Mouse (Mus musculus) liver, embryonic 13.5 days (tissue): Measurements from ENCODE around the gene Gtf3c5. TPM values are rescaled to one million over a fixed set of nuclear protein-coding genes. Genes with fewer than 3 reads are reported as not detected.
A peak's percentile ranks its signal among the peaks of the same experiment; 100 is the strongest.

ENCODE experiments used
- ATAC-seq: fragments of 200-750 bp; cut with Nextera tagmentation; 2 replicates; pipeline ENCODE4 v1.8.0; 2017; ENCODE audit warnings: low read depth, mild to moderate bottlenecking, moderate number of reproducible peaks, moderate library complexity
- DNase-seq: peaks from one replicate; pipeline ENCODE4 v3.0.0; 2022
- H3K27ac ChIP-seq: fragments of 300-500 bp; sonication (generic); 2 replicates; pipeline ENCODE4 v1.5.1; 2015; ENCODE audit warnings: moderate library complexity, mild to moderate bottlenecking, inconsistent platforms
- H3K27me3 ChIP-seq: fragments of 300-500 bp; sonication (generic); 2 replicates; pipeline ENCODE4 v1.6.1; 2015; ENCODE audit warnings: mild to moderate bottlenecking, inconsistent platforms
- H3K36me3 ChIP-seq: fragments of 300-500 bp; sonication (generic); 2 replicates; pipeline ENCODE4 v1.6.1; 2015; ENCODE audit warnings: mild to moderate bottlenecking, inconsistent platforms
- H3K4me1 ChIP-seq: fragments of 300-500 bp; sonication (generic); replicated peaks from 2 replicates; pipeline ENCODE4 v1.6.1; 2015; ENCODE audit warnings: inconsistent platforms
- H3K4me2 ChIP-seq: fragments of 300-500 bp; sonication (generic); 2 replicates; pipeline ENCODE4 v1.6.1; 2015; ENCODE audit warnings: inconsistent platforms, mild to moderate bottlenecking, moderate library complexity
- H3K4me3 ChIP-seq: fragments of 300-500 bp; sonication (generic); replicated peaks from 2 replicates; pipeline ENCODE4 v1.5.1; 2015; ENCODE audit warnings: mild to moderate bottlenecking, inconsistent platforms
- H3K9ac ChIP-seq: fragments of 300-500 bp; sonication (generic); 2 replicates; pipeline ENCODE4 v1.6.1; 2015; ENCODE audit warnings: mild to moderate bottlenecking, inconsistent platforms
- H3K9me3 ChIP-seq: fragments of 300-500 bp; sonication (generic); replicated peaks from 2 replicates; pipeline ENCODE4 v1.6.1; 2016; ENCODE audit warnings: inconsistent platforms
- WGBS: fragments of 180-500 bp; shearing (Covaris S2); methylation state at CpG from one replicate; pipeline ENCODE4 v1.1.7; 2015; ENCODE audit not compliant: insufficient replicate concordance; 5-methylcytosine and 5-hydroxymethylcytosine counted together
- polyA plus RNA-seq: library from polyadenylated mRNA; unstranded; fragments of >200 nt; fragmentation: Nextera tagmentation; extraction: Ambion mirVana; gene quantifications from 2 replicates; pipeline ENCODE4 v1.2.1, GENCODE M21; 2015

Gene Gtf3c5
- 16.9 and 19.3 TPM in 2 replicates for polyA plus RNA-seq

DNA sequence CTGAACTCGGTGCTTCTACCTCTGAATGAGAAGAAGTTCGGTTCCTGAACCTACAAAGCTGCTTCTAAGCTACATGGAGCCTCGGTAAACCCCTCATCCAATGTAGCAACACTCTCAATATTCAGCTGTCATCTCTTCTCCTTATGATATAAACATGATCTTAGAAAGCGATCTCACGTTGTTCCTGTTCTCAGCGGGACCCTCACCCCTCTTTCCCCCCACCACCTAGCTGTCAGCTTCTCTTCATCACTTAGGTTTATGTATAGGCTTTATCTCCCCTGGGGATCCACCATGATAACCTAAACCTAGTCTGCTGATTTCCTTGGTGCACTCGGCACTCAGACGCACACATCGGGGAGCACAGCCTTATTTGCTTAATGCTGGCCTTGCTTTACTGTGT is at the start of gene Gtf3c5:
Gene Gtf3c5 (minus strand): TSS at position 101 of the 400 bp plus-strand sequence.
- Histone ChIP-seq H3K36me3 (peaks cover 24% of the 10 kb centered on the region), H3K4me2 (peak within 1 kb of the TSS; percentile 77), H3K27ac (peak within 1 kb of the TSS; percentile 80), H3K4me1 (peaks cover 37% of the 10 kb centered on the region), H3K4me3 (peak within 1 kb of the TSS; percentile 80), H3K9ac (peak within 1 kb of the TSS; percentile 76), H3K27me3 (no peaks in the 10 kb centered on the region), H3K9me3 (no peaks in the 10 kb centered on the region)
- ATAC-seq (no peak), DNase-seq (no peak)
- WGBS = 67% methylated on average over 9 of the region's 9 CpGs

DNA sequence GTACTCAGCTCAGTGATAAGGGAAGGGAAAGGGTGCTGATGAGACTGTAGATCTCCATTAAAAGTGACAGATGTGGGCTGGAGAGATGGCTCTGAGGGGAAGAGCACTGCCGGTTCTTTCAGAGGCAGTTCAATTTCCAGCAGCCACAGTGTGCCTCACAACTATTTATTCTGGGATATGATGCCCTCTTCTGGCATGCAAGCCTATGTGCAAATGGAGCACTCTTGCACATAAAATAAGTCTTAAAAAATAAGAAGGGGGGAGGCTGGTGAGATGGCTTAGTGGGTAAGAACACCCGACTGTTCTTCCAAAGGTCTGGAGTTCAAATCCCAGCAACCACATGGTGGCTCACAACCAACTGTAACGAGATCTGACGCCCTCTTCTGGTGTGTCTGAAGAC is 49.6 kb upstream of the Gtf3c5 start:
- Histone ChIP-seq H3K4me1 (peaks cover 29% of the 10 kb centered on the region), H3K27me3 (no peaks in the 10 kb centered on the region), H3K4me2 (no peak overlapping the region), H3K4me3 (no peak overlapping the region), H3K9ac (no peak overlapping the region), H3K36me3 (no peaks in the 10 kb centered on the region), H3K27ac (no peak overlapping the region), H3K9me3 (no peaks in the 10 kb centered on the region)
- ATAC-seq = no peak
- WGBS = 23% methylated on average over 4 of the region's 4 CpGs
- no peak for DNase-seq

DNA sequence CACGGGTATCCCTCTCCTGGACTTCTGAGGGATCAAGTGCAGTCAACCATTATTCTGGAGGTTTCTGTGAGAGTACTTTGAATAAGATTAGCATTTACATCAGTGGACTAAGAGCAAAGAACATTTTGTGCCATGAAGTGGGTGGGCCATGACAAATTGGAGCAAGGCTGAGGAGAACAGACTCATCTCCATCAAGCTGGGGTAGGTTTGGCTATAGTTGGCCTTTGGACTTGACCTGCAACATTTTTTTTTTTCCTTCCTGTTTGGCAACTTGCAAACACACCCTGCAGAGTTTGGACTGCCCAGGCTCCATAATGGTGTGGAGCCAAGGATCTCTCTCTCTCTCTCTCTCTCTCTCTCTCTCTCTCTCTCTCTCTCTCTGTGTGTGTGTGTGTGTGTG is 49.1 kb upstream of the Gtf3c5 start:
- H3K27ac ChIP-seq = no peak overlapping the region; the same call in 1 of the 2 replicates
- DNase-seq (no peak), ATAC-seq (no peak)
- WGBS = 53% methylated on average over 1 of the region's 1 CpGs
- peaks cover 25% of the 10 kb centered on the region for H3K4me1 ChIP-seq
- no peaks in the 10 kb centered on the region for H3K27me3 ChIP-seq
- H3K4me2 ChIP-seq = no peak overlapping the region
- no peak overlapping the region for H3K9ac ChIP-seq
- H3K36me3 ChIP-seq = no peaks in the 10 kb centered on the region
- H3K4me3 ChIP-seq = no peak overlapping the region
- no peaks in the 10 kb centered on the region for H3K9me3 ChIP-seq

DNA sequence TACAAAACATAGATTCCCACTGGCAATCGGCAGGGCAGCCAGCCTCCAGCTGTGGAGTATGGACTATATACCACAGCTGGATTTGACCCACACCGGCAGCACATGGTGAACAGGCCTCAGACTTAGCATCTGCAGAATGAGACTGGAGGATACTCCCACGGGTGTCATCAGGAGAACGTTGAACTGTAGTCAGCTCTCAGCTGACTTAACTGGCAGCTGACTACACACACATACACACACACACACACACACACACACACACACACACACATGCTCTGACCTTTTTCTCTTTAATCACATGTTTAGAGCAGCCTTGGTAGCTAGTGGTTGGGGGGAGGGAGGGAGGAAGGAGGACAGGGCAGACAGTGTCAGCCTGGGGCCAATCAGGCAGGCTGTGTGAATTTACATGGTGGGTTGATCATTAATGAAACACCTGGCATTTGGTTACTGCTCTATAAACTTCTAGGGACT is 46.4 kb upstream of the Gtf3c5 start:
- Histone ChIP-seq H3K4me3 (no peak overlapping the region), H3K4me1 (peaks cover 25% of the 10 kb centered on the region), H3K9ac (no peak overlapping the region; the same call in 1 of the 2 replicates), H3K27ac (peak overlapping the region; percentile 40; the same call in 1 of the 2 replicates), H3K9me3 (no peaks in the 10 kb centered on the region), H3K4me2 (no peak overlapping the region), H3K36me3 (no peaks in the 10 kb centered on the region), H3K27me3 (peaks cover 10% of the 10 kb centered on the region)
- peak; percentile 62 for ATAC-seq
- 46% methylated on average over 4 of the region's 4 CpGs for WGBS
- DNase-seq = no peak

DNA sequence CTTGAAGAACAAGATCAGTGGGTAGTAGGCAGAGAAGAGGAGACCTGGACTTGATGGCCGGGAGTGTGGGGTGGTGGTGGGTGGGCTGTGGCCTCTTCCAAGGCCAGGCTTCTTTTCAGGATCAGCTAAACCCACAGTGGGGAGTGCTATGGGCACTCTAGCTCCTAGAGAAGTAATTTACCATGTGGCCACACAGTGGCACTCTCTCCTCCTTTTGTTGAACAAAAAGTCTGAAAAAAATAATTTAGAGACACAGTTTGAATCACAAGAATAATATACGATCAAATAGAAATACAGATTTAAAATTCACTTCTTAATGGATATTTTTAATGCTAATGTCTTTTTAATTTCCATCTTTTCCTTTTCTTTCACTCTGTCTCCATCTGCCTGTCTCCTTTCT is 44.5 kb upstream of the Gtf3c5 start:
- Histone ChIP-seq H3K4me3 (no peak overlapping the region), H3K27me3 (peaks cover 13% of the 10 kb centered on the region), H3K4me2 (no peak overlapping the region), H3K27ac (no peak overlapping the region), H3K36me3 (no peaks in the 10 kb centered on the region), H3K4me1 (peaks cover 29% of the 10 kb centered on the region), H3K9ac (no peak overlapping the region), H3K9me3 (no peaks in the 10 kb centered on the region)
- no peak for DNase-seq
- 47% methylated on average over 2 of the region's 2 CpGs for WGBS
- no peak for ATAC-seq

DNA sequence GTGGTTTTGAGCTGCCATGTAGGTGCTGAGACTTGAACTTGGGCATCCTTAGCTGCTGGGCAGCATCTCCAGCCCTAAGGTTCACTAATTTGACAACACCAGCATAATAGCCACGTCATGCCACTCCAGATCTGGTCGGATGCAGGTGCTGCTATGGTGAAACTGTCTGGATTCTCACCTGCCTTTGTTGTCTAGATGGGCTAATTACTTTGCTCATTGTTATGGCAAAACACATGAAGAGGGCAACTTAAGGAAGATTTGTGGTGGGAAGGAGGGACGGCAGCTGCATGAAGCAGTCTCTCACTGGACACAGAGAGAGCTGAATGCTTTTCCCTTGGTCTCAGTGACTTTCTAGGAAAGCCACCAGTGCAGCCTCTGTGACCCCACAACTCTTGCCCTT is 42.5 kb upstream of the Gtf3c5 start:
- Histone ChIP-seq H3K9me3 (no peaks in the 10 kb centered on the region), H3K27ac (no peak overlapping the region), H3K36me3 (no peaks in the 10 kb centered on the region), H3K27me3 (peaks cover 13% of the 10 kb centered on the region), H3K4me1 (peaks cover 32% of the 10 kb centered on the region), H3K4me2 (no peak overlapping the region), H3K9ac (no peak overlapping the region), H3K4me3 (no peak overlapping the region)
- DNase-seq (no peak), ATAC-seq (no peak)
- 78% methylated on average over 3 of the region's 3 CpGs for WGBS

DNA sequence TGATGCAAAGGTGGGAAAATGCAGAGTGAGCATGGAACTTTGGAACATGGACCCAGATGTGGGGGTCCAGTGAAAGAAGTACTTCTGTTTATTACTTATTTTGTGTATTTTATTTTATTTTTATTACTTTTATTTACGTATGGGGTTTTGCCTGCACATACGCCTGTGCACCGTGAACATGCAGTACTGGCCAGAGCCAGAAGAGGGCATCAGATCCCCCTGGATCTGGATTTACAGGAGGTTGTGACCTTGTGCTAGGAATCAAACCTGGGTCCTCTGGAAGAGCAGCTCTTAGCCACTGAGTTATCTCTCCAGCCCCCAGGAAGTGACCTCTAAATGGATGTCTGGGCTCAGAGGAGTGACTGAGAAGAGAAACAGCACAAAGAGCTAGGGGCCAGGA is 41.3 kb upstream of the Gtf3c5 start:
- no peak overlapping the region for H3K27ac ChIP-seq
- H3K4me1 ChIP-seq = peaks cover 30% of the 10 kb centered on the region
- ATAC-seq (no peak), DNase-seq (no peak)
- H3K4me2 ChIP-seq = no peak overlapping the region
- no peak overlapping the region for H3K9ac ChIP-seq
- no peaks in the 10 kb centered on the region for H3K36me3 ChIP-seq
- peaks cover 13% of the 10 kb centered on the region for H3K27me3 ChIP-seq
- 64% methylated on average over 3 of the region's 3 CpGs for WGBS
- H3K9me3 ChIP-seq = no peaks in the 10 kb centered on the region
- no peak overlapping the region for H3K4me3 ChIP-seq

DNA sequence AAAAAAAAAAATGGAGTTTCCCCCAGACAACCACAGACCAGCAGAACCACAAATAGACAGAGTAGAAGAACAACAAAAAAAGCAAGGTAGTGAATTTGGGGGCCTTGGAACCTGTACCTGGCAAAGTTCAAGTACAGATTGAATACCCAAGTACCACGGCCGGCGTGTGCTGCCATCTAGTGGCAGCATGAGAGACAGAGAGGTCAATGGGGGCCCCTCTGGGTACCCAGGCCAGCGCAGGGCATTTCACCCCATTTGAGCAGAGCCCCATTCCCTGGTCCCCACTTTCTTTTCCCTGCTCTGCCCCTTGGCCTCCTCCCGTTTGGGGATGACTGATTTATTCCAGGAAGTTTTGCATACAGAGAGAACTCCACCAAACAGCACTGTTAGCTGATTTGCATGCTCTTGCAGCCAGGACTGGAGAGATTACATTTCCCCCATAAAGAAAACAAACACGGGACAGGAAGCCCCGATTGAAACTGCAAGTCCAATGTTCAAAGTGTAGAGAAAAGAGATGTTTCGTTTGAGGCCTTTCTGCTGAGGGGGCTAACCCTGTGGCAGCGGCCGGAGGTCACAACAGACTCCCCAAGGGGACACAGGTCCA is 39.1 kb upstream of the Gtf3c5 start:
- 14% methylated on average over 10 of the region's 10 CpGs for WGBS
- Histone ChIP-seq H3K9me3 (no peaks in the 10 kb centered on the region), H3K36me3 (peaks cover 21% of the 10 kb centered on the region), H3K4me2 (peak overlapping the region; percentile 90), H3K4me1 (peaks cover 42% of the 10 kb centered on the region), H3K27me3 (peaks cover 13% of the 10 kb centered on the region), H3K27ac (peak overlapping the region; percentile 99; the same call in 1 of the 2 replicates), H3K4me3 (peak overlapping the region; percentile 90), H3K9ac (peak overlapping the region; percentile 93)
- ATAC-seq (0 out of 2 replicates have a peak, but pooled peaks have one; percentile 9), DNase-seq (peak; percentile 48)

DNA sequence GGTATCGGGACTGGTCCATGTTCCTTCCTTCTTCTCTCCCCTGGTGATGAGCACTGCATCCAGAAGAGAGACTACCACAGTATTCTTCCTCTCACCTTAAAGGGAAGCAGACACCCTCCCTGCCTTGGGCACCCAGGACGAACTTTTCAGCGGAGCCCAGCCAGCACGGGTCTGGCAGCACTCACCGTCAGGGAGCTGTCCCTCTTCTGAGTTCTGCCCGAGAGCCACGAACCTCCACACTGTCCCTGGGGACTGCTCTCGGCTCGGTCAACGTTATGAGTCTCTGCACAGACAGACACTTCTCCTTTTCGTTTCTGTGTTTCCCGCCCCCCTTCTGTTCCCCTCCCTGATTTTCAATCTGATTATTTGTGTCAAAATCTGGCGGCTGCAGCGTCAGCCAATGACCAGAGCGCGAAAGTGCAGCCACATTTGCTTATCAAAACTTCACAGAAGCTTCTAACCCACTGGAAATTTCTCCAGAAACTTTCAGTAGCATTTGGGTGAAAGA is 38.2 kb upstream of the Gtf3c5 start, which contains the start of gene Gfi1b:
Gene Gfi1b (minus strand): TSS at position 319 of the 508 bp plus-strand sequence.
- peak within 1 kb of the TSS; percentile 93 for H3K9ac ChIP-seq
- H3K27ac ChIP-seq = peak within 1 kb of the TSS; percentile 99
- H3K36me3 ChIP-seq = peaks cover 21% of the 10 kb centered on the region
- DNase-seq = peak; percentile 71
- H3K9me3 ChIP-seq = no peaks in the 10 kb centered on the region
- WGBS = under 1% methylated on average over 16 of the region's 16 CpGs
- peak within 1 kb of the TSS; percentile 90 for H3K4me2 ChIP-seq
- H3K27me3 ChIP-seq = peaks cover 9% of the 10 kb centered on the region
- ATAC-seq = peak; percentile 4; the same call in 1 of the 2 replicates
- peak within 1 kb of the TSS; percentile 90 for H3K4me3 ChIP-seq
- H3K4me1 ChIP-seq = peaks cover 51% of the 10 kb centered on the region

DNA sequence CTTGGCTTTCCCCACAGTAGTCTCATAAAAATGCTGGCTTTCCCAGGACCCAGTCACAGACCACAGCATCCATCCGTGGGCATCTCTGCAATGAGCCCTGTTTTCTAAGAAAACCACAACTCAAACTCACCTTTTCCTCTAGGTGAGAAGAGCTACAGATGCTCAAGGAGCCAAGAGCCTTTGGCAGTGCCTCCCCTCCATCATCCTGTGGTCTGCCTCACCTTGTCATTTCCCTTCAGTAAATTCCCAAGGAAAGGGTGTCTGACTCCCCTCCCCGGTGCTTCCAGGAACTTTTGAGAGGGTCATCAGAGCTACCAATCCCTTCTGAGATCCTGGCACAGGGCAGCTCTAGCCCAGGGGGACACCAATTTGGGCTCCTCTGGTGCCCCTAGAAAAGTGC is 37.6 kb upstream of the Gtf3c5 start:
- Histone ChIP-seq H3K9me3 (no peaks in the 10 kb centered on the region), H3K36me3 (peaks cover 27% of the 10 kb centered on the region), H3K27ac (peak overlapping the region; percentile 99), H3K27me3 (peaks cover 5% of the 10 kb centered on the region; the same call in 1 of the 2 replicates), H3K9ac (peak overlapping the region; percentile 93), H3K4me1 (peaks cover 57% of the 10 kb centered on the region), H3K4me3 (peak overlapping the region; percentile 90), H3K4me2 (peak overlapping the region; percentile 90)
- DNase-seq = no peak
- no peak for ATAC-seq
- WGBS = 5% methylated on average over 2 of the region's 2 CpGs

DNA sequence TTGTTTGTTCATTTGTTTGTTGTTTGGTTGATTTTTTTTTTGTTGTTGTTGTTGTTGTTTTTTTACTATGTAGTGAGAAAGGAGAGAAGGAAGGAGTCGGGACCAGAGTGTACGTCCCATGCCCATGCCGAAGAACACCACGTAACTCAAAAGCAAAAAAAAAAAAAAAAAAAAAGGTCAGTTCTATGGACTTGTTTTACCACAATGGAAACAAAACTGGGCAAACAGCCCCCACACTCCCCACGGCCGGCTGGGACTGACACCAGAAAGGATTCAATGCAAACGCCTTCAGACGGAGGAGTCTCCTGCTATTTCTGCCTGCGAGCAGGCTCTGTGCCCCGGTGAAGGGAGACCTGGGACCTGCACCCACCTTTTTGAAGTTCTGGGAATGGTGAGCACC is 37.0 kb upstream of the Gtf3c5 start:
- Histone ChIP-seq H3K4me2 (peak overlapping the region; percentile 90), H3K4me1 (peaks cover 63% of the 10 kb centered on the region), H3K4me3 (peak overlapping the region; percentile 90), H3K36me3 (peaks cover 33% of the 10 kb centered on the region), H3K27me3 (0 out of 2 replicates have a peak, but pooled peaks cover 3% of the 10 kb centered on the region), H3K9me3 (no peaks in the 10 kb centered on the region), H3K27ac (peak overlapping the region; percentile 99), H3K9ac (peak overlapping the region; percentile 93)
- no peak for DNase-seq
- 15% methylated on average over 10 of the region's 10 CpGs for WGBS
- no peak for ATAC-seq
